Mouse (Mus musculus) cerebellum, adult 11 months (tissue): ENCODE results near the gene Arl3.
"Not testable (repeated sequence)": the region's sequence is repeated elsewhere in the genome, so short reads cannot be mapped to it uniquely, and the experiment has no call there.

Experiments
- DNase-seq: peaks from one replicate; pipeline ENCODE4 v3.0.0; 2022

The Arl3 gene

DNA sequence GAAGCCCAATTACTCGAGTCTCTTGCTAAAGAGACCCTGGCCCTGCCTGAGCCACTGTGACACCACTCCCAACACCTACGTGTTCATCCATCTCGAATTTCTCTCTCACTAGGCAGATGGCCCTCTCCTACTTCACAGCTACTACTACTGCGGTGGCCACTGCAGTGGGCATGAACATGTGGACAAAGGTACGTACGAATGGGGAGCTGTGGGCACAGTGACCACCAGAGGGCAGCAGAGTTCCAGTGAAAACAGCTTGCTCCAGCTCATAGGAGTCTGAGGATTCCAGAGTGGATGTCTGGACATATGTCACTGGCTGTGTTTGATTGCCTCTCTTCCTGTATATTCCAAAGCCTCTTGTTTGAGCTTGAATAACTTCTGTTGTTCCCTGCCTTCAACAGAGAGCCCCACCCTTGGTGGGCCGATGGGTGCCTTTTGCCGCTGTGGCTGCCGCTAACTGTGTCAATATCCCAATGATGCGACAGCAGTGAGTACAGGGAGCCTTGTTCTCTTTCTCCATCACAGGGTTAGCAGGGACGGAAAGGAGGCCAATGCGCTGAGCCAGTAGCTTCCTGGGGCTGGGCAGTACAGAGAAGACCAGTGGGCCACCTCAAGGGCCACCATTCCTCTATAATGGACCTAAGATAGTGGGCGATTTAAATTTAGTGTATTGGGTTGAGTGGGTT lies 15.0 kb upstream of the Arl3 start:
- DNase-seq = peak; percentile 80

DNA sequence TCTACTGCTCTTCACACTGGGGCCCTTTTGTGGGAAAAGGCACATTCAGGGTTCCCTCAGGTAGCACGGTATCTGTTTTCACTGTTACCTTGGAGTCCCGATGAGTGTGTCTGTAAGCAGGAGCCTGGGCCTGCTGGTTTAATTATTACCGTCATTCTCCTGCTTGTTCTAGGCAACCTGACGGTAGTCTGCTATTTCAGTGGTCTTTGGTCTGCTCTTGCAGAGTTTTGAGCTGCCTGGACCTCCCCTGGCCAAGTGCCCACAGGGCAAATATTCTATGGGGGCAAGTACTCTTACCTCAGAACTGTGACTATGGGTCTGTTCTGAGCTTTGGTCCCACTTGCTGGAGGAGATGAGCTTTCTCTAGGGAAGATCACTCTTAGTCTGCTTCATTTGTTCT lies 2.2 kb upstream of the Arl3 start:
- DNase-seq = no peak

GRCm38 (mm10) chr19:46573990-46574389 lies 992 bp upstream of the Arl3 start:
- DNase-seq = no peak

DNA sequence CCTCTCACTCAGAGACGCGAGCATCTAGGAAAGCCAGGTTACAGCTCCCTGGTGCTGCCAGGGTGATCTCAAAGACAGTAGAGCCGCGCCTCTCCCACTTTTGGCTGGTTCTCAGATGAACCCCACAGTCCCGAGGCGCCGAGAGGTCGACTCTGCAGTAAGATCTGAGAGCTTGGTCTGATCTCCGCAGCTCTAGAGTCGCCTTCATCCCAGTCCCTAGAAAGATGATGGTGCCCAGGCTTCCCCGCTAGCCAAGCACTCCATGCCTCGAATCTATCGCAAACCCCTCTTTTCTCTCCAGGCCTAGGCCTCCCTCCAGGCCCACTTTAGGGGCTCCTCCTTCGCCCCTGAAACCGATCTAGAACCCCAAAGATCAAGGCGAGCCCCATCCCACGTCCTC lies 450 bp downstream of the Arl3 start:
- DNase-seq = no peak

DNA sequence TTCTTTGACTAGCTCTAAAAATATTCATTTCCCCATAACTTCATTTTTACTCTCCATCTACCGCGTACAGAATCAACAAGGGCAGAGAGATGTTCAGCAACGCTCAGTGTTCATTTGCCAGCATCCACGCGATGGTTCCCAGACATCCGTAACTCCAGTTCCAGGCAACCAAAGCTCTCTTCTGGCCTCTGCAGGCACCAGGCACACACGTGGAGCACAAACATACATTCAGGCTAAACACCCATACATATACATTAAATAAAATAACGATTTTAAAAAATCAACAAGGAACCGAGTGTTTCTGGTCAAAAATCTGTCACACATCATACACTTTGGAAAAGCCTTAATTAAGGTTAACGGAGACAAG lies 1.1 kb downstream of the Arl3 start:
- no peak for DNase-seq

GRCm38 (mm10) chr19:46571211-46571877 lies 1.7 kb downstream of the Arl3 start:
- not testable (repeated sequence) for DNase-seq

DNA sequence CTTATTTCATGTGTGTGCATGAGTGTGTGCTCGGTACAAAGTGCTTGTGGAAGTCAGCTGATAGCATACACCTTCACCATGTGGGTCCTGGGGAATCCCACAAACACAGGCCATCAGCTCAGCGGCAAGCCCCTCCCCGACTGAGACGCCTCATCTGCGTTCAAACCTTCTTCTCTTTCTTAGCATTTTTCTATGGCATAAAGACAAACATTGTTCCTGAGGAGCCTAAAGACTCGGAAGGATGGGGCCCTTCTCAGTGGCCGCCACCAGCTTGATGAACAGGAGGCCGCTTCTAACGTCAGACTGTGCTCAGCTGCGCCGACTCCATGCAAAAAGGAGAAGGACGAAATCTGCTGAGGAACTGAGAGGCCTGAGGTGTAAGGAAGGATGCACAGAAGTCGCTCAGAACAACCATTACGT lies 8.9 kb downstream of the Arl3 start:
- no peak for DNase-seq

DNA sequence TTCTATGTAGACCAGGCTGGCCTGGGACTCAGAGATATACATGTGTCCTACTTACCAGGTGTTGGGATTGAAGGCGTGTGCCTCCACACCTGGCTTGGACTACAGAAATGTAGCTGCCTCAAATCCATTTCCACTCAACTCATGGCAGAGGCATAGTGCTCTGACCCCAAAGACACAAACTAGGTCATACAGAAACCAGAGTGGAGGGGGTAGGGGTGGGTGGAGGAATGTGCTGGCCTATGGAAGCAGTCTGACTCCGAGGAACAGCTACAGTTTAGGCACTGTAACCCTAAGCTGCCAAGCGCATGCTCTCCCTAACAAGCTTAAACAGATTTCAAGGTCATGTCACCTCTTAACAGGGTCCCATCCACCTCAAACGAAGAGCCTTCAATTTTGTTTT lies 9.4 kb downstream of the Arl3 start:
- DNase-seq = no peak

- peak; percentile 57 for DNase-seq
These were observed 10.2 kb downstream of the Arl3 start for GRCm38 (mm10) chr19:46562581-46563515.

GRCm38 (mm10) chr19:46562132-46562531 lies 10.9 kb downstream of the Arl3 start:
- peak; percentile 70 for DNase-seq

DNA sequence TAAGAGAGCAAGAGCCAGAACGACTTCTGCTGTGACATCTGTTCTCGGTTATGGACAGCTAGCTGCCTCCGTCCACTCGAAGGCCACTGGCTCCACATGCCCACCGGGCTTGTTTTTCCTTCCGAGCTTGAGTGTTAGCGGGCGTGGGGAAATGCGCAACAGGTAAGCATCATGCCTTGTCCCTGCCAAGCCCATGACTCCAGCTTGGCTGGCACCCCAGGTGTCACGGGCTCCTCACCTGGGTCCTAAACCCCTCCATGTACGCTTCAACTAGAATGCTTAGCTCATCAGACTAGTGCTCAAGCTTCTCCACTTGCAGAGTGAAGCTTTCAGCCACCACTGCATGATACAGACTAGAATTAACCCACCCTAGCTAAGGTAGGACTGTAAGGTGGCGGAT lies 14.4 kb downstream of the Arl3 start:
- peak; percentile 54 for DNase-seq

DNA sequence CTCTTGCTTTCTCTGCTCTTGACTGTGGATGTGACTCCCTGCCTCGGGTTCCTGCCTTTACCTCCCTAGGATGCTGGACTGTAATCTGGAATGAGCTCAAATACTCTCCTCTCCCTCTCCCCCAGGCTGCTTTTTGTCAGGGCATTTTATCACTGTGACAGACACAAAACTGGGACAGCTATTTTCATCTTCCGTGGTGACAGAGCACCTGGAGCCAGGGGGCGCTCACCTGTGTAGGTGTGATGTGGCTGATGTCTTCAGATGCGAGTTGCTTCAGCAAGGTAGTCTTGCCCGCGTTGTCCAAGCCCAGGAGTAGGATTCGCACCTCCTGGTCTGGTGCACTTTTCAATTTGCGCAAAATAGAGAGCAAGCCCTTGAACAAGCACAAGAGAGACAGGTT lies 15.0 kb downstream of the Arl3 start:
- no peak for DNase-seq

GRCm38 (mm10) chr19:46553541-46553955 lies 19.4 kb downstream of the Arl3 start:
- DNase-seq = no peak

DNA sequence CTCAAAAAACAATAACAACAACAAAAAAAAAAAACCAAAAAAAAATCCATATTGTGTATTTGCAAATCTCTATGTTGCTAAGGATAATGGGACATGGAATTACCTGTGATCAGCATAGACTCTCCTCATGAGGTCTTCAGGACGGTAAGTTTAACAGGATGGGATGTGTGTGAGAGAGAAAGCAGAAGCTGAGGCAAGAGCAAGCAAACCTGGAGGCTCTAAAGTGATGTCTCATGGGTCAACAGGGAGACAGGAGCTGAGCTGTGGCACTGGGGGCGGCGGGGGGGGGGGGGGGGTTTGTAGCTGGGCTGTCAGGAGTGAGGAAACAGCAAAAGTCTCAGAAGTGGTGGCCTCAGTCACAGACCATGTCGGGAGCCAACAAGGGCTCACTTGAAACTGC lies 20.5 kb downstream of the Arl3 start:
- no peak for DNase-seq

GRCm38 (mm10) chr19:46550385-46550784 lies 22.6 kb downstream of the Arl3 start:
- DNase-seq = no peak

DNA sequence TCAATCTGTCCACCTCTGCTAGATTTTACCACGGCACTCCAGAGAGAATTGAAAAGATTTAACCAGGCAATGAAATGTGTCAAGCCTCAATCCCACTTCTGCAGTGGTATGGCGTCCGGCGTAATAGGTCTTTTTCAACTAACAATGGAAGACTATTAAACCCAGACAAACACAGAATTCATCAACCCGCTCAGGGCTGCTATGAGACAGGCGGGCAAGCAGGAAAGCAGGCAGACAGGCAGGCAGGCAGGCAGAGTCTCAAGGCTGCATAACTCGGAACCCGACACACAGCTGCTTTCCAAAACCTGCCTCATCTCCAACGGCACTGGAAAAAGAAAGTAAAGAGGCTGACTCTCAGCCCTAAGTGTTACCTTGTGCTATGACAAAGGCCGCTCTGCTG lies 24.9 kb downstream of the Arl3 start:
- no peak for DNase-seq

DNA sequence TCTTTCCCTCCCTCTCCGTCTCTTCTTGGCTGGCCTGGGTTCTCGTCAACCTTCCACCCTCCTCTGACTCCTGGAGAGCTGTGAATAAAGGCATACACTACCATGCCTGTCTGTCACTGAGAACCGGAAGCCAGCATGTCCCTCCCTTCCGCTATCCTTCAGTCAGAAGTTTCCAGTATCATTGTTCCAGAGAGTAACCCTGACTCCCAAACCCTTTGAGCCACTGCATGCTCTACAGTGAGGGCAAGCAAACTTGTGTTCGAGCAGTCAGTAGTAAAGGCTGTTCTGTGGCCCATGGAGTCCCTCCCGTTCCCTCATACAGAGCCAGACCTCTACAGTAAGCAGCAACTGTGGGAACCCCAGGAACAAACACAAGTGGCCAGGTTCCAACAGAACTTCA lies 25.4 kb downstream of the Arl3 start:
- DNase-seq = no peak

GRCm38 (mm10) chr19:46542750-46543149 lies 30.2 kb downstream of the Arl3 start:
- no peak for DNase-seq

DNA sequence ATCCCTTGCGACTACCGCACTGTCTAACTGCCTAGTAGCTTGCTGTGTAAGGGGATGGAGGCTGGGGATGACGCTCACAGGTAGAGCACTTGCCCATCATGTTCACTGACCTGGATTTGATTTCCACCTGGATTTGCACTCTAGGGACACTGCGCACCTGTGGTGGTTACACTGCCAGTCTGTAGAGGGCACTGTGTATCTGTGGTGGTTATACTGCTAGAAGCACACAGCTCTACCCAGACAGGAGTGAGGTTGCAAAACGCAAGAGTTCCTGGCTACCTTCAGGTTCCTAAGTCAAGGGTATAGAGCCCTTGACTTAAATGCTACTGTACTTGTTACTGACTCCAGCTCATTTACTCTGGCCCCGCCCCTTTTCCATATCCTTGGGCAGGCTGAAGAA lies 34.8 kb downstream of the Arl3 start:
- DNase-seq = no peak

- DNase-seq = no peak
These were observed 35.6 kb downstream of the Arl3 start for GRCm38 (mm10) chr19:46537357-46537756.

GRCm38 (mm10) chr19:46534542-46535098 lies 38.4 kb downstream of the Arl3 start:
- DNase-seq = no peak

DNA sequence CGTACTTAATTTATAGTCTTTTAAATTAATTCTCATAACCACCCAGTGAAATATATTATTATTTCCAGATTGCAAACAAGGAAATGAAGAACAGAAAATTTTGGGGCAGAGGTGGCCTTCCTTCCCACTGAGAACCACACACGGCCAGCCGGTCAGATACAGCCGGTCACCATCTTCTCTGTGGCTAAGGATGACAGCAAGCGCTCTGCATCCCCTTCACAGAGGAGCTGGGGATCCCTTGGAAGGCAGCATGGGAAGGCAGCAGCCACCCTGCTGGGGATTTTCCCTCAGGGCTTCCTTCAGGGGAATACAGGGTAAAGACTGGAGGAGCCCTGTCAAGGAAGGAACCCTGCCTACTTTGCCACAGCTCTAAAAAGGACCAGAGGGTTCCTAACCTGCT lies 39.5 kb downstream of the Arl3 start:
- no peak for DNase-seq

- DNase-seq = no peak
These were observed 39.9 kb downstream of the Arl3 start for GRCm38 (mm10) chr19:46533066-46533465.
